Mouse (Mus musculus): ENCODE measurements around the gene Cabin1. TPM values are rescaled to one million over a fixed set of nuclear protein-coding genes. Genes with fewer than 3 reads are reported as not detected.
A peak's percentile ranks its signal among the peaks of the same experiment; 100 is the strongest.
"Not testable (repeated sequence)": the region's sequence is repeated elsewhere in the genome, so short reads cannot be mapped to it uniquely, and the experiment has no call there.

The Cabin1 gene
- polyA plus RNA-seq, 1 experiment: 31.2 TPM

DNA sequence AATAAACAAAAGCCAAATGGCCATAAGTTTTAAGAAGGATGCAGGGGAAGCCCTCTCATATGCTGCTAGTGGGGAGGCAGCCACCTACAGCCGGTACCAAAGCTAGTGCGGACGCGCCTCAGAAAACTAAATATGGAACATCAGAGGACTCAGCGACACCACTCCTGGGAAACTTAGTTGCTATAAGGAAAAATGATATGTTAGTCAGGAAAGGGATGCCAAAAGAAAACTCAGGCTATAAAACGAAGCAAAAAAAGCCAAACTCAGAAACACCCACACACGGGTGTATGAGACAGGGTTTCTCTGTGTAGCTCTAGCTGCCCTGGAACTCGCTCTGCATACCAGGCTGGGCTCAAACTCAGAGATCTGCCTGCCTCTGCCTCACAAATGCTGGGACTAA is 24.1 kb upstream of the Cabin1 start:
- Histone ChIP-seq H3K27me3 (replicated peaks) (peaks cover 31% of the 10 kb centered on the region), H3K4me1 (peaks cover 18% of the 10 kb centered on the region), H3K9me3 (no peaks in the 10 kb centered on the region), H3K4me3 (replicated peaks) (no peak overlapping the region), H3K36me3 (replicated peaks; ENCODE audit: low read length) (no peaks in the 10 kb centered on the region)
- TF ChIP-seq GATA1 (IDR thresholded peaks at IDR 0.05; ENCODE audit: borderline replicate concordance, low read length) (no peak), FLI1 (IDR thresholded peaks at IDR 0.05; ENCODE audit: low read length) (no peak)

DNA sequence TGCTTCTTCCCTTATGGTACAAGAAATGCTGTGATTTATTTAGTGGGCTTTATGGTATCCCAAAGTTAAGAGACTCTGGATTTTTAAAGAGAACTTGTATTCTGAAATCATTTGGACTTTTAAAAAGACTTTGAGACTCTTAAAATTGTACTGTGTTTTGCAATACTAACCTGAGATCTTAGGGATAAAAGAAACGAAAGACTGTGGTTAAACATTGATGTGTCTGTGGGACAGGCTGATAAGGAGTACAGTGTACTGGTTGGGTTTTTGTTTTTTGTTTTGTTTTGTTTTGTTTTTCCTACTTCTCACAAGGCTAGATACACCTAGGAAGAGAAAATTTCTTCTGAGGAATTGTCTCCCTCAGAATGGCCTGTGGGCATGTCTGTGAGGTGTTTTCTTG is 21.3 kb upstream of the Cabin1 start:
- H3K36me3 ChIP-seq (replicated peaks; ENCODE audit: low read length): no peaks in the 10 kb centered on the region
- H3K4me1 ChIP-seq: peaks cover 13% of the 10 kb centered on the region
- no peak overlapping the region for H3K4me3 ChIP-seq (replicated peaks)
- no peak for TF ChIP-seq GATA1 (IDR thresholded peaks at IDR 0.05; ENCODE audit: borderline replicate concordance, low read length)
- TF ChIP-seq FLI1 (IDR thresholded peaks at IDR 0.05; ENCODE audit: low read length): no peak
- H3K9me3 ChIP-seq: no peaks in the 10 kb centered on the region
- peaks cover 32% of the 10 kb centered on the region for H3K27me3 ChIP-seq (replicated peaks)

DNA sequence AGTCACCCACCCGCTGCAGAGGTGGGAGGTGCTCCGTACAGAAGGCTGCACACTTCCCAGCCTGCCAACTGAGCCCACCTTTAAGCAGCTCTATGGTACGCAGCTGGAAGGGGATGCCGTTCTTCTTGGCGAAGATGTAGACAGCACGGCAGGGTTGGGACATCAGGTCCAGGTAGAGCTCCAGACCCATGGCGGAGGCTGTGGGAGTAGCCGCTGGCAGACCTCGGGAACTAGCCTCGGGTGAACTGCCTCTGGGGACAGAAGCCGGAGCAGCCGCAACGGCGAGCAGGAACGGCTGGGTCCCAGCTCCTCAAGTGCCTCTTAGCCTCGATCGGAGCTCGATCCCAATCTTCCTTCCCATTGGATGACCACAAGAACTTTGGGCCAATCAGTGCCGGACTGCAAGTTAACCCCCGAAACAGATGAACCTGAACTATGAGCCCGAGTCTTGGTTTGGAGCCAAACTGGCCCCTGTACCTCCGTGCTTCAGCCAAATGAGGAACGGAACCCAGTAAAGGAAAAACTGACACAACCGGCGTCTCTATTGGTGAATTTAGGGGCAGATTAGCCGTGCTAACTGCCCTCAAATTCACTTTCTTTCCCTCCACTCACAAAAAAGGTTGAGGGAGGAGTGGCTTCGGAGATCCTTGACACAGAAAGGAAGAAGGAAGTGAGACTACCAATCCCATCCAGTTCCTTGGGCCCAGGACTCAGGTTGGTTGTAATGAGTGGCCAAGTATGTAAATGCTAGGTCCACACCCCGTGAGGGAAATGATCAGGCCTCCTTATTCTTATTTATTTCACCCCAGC is 16.8 kb upstream of the Cabin1 start, which contains the start of the genes Gm20441 and Gstt3:
Gm20441 (minus strand) TSS at position 186 of the 810 bp plus-strand sequence.
Gstt3 (minus strand) TSS at position 646 of the 810 bp plus-strand sequence.
- Histone ChIP-seq H3K4me1 (peaks cover 21% of the 10 kb centered on the region), H3K4me3 (replicated peaks) (peak within 1 kb of the TSS; percentile 95), H3K36me3 (replicated peaks; ENCODE audit: low read length) (no peaks in the 10 kb centered on the region), H3K27me3 (replicated peaks) (peaks cover 48% of the 10 kb centered on the region), H3K9me3 (no peaks in the 10 kb centered on the region)
- TF ChIP-seq GATA1 (IDR thresholded peaks at IDR 0.05; ENCODE audit: borderline replicate concordance, low read length): no peak
- no peak for TF ChIP-seq FLI1 (IDR thresholded peaks at IDR 0.05; ENCODE audit: low read length)

DNA sequence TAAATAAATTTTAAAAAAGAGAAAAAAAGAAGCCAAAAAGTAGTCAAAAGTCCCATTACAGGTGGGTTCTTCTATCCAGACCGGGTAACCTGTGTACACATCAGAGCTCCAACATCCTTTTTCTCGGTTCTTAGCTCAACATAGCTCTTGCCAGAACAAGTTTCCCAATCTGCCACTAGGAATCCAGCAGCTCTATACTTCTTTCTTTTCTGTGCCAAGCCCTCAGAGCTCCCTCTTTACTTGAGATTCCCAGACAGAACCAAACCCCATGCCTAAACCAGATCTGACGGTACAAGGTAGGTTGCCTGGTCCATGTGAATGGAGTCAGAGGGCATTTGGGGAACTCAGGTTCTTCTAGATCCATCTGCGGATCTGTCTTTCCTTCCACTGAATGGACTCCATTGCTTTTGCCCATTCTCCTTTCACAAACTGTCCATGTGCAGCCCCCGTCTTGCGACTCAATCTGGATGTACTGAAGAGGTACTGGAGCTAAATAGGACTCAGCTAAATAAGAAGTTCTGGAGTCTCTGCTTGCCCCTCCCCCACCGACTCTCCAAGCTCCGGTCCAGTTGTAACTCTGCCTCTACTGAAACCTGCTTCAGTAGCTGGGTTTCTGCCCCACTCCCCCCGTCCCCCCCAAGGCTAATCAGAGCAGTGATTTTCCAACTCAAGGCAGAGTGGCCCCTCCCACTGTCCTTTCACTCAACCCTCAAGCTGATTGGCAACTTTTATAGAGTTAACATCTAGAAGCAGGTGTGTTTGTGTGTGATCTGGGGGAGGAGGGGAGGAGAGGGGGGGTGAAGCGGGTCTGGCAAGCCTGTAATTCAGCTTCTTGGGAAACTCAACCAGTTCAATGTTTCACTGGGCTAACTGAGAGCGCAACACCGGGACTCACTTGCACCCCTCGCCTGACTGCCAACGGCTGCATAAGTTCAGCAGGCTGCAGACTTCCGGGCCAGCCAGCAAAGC is 15.3 kb upstream of the Cabin1 start:
- no peak for TF ChIP-seq GATA1 (IDR thresholded peaks at IDR 0.05; ENCODE audit: borderline replicate concordance, low read length)
- no peak for TF ChIP-seq FLI1 (IDR thresholded peaks at IDR 0.05; ENCODE audit: low read length)
- H3K27me3 ChIP-seq (replicated peaks): peaks cover 48% of the 10 kb centered on the region
- peaks cover 21% of the 10 kb centered on the region for H3K4me1 ChIP-seq
- H3K4me3 ChIP-seq (replicated peaks): peak overlapping the region; percentile 50
- no peaks in the 10 kb centered on the region for H3K9me3 ChIP-seq
- no peaks in the 10 kb centered on the region for H3K36me3 ChIP-seq (replicated peaks; ENCODE audit: low read length)

DNA sequence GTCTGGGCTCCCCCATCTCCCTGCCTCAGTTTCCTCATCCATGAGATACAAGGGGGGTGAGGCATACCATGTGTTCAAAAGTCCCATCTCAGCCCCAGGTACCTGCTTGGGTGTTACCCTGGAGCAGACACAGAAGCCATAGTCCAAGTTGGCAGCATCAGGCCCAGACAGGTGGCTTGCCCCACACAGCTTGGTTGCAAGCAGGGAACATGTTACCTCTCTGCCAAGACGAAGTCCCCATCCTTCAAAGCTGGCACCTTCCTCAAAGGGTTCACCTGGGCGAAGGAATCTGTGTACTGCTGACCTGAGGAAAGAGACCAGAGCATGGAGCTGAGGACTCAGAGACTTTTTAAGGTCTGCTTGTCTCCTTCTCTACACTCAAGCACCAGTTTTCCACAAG is 13.7 kb upstream of the Cabin1 start:
- peaks cover 28% of the 10 kb centered on the region for H3K4me1 ChIP-seq
- H3K4me3 ChIP-seq (replicated peaks): no peak overlapping the region
- no peaks in the 10 kb centered on the region for H3K9me3 ChIP-seq
- TF ChIP-seq GATA1 (IDR thresholded peaks at IDR 0.05; ENCODE audit: borderline replicate concordance, low read length) (no peak), FLI1 (IDR thresholded peaks at IDR 0.05; ENCODE audit: low read length) (no peak)
- no peaks in the 10 kb centered on the region for H3K36me3 ChIP-seq (replicated peaks; ENCODE audit: low read length)
- H3K27me3 ChIP-seq (replicated peaks): peaks cover 37% of the 10 kb centered on the region

DNA sequence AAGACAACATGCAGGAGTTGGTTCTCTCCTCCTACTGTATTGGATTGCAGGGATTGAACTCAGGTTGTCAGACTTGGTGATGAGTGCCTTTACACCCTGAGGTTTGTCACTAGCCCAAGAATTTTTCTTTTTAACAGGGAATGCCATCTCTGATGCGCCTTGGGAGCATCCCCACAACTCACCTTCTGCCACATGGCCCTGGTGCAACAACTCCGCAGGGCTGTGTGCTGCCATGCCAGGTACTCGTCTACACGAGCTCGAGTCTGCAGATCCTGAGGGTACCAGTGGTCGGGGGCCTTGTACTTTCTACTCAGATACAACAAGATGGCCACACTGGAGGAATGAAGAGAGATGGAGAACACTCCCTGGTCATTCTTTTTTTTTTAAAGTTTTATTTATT is 12.4 kb upstream of the Cabin1 start:
- Histone ChIP-seq H3K27me3 (replicated peaks) (peaks cover 35% of the 10 kb centered on the region), H3K4me3 (replicated peaks) (no peak overlapping the region)
- no peak for TF ChIP-seq FLI1 (IDR thresholded peaks at IDR 0.05; ENCODE audit: low read length)
- no peak for TF ChIP-seq GATA1 (IDR thresholded peaks at IDR 0.05; ENCODE audit: borderline replicate concordance, low read length)

DNA sequence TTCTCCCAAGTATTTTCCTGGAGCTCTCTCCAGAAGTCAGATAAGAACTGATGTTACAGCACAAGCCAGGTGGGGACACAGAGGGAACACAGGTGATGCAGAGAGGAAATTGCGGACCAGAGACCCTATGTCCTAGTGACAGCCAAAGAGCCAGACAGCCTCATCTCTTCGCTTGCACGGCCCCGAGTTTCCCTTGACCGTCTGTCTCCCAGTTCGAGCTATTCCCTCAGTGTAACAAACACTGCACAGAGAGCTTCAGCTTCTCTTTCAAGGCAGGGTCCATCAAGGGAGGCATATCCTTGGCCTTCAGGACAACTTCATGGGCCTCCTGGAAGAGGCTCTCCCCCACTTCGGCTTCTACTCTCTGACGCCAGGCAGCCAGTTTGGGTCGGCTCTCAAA is 10.4 kb upstream of the Cabin1 start:
- peaks cover 26% of the 10 kb centered on the region for H3K27me3 ChIP-seq (replicated peaks)
- peaks cover 18% of the 10 kb centered on the region for H3K4me1 ChIP-seq
- H3K36me3 ChIP-seq (replicated peaks; ENCODE audit: low read length): no peaks in the 10 kb centered on the region
- no peak for TF ChIP-seq GATA1 (IDR thresholded peaks at IDR 0.05; ENCODE audit: borderline replicate concordance, low read length)
- no peak for TF ChIP-seq FLI1 (IDR thresholded peaks at IDR 0.05; ENCODE audit: low read length)
- H3K9me3 ChIP-seq: no peaks in the 10 kb centered on the region
- H3K4me3 ChIP-seq (replicated peaks): no peak overlapping the region

More for the DNA sequence above, 12.4 kb upstream of the Cabin1 start:
- no peaks in the 10 kb centered on the region for H3K36me3 ChIP-seq (replicated peaks; ENCODE audit: low read length)
- H3K4me1 ChIP-seq: peaks cover 36% of the 10 kb centered on the region
- no peaks in the 10 kb centered on the region for H3K9me3 ChIP-seq

DNA sequence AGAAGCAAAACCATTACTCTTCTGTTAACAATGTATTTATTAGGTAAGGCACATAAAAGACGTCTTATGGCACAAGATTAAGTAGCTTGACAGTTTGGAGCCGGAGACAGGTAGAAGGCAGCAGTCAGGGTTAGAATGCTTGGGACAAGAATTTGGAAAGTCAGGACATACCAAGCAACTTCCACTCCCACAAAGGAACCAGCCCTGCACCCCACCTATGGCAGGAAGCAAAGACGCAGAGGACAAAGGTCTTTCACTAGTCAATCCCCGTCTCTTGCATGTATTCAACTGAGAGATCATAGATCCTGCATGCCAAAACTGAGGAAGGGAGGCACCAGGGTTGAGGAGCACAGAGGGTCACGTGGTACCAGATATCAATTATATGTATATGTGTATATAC is 10.0 kb upstream of the Cabin1 start:
- Histone ChIP-seq H3K27me3 (replicated peaks) (peaks cover 21% of the 10 kb centered on the region), H3K36me3 (replicated peaks; ENCODE audit: low read length) (no peaks in the 10 kb centered on the region), H3K4me3 (replicated peaks) (no peak overlapping the region), H3K4me1 (peaks cover 16% of the 10 kb centered on the region), H3K9me3 (no peaks in the 10 kb centered on the region)
- TF ChIP-seq GATA1 (IDR thresholded peaks at IDR 0.05; ENCODE audit: borderline replicate concordance, low read length): no peak
- TF ChIP-seq FLI1 (IDR thresholded peaks at IDR 0.05; ENCODE audit: low read length): no peak

DNA sequence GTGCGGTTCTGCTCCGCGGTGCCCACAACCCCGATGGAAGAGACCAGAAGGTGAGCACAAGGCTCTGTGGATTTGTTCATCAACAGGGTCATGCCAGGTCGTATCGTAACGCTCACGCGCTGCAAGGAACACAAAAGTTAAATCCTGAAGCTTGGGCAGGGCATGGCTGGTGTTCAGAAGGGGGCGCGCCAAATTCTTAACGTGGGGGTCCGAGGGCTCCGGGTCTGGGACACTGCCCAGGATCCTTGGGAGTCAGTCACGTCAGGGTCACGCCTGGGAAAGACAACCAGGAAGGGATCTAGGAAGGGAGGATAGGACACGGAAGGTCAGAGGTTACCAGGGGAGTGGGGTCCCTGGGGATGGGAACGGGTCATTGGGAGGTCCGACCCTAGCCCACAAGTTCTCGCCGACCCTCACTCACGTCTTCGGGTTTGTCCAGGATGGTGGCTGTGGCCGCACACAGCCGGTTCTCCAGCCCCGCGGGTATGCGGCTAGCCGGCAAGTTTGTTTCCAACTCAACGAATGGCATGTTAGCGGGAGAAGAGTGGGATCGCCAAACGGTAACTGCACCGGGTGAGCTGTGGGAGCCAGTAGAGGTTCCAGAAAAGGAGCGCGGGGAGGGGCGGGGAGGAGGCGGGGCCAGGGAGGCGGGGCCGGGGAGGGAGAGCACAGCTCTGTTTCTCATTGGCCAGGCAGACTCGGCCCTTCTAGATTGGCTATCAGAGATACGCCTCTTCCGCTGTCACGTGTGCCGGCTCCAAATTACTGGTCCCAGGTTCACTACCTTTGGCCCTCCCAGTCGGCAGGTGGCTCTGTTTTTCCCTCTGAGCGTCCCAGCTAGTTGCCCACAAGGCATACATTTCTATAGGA is 8.9 kb upstream of the Cabin1 start, which contains the start of gene Ddt:
Ddt (minus strand) TSS at position 620 of the 870 bp plus-strand sequence.
- Histone ChIP-seq H3K4me3 (replicated peaks) (peak within 1 kb of the TSS; percentile 94), H3K4me1 (peaks cover 16% of the 10 kb centered on the region), H3K36me3 (replicated peaks; ENCODE audit: low read length) (no peaks in the 10 kb centered on the region), H3K27me3 (replicated peaks) (peaks cover 19% of the 10 kb centered on the region), H3K9me3 (no peaks in the 10 kb centered on the region)
- TF ChIP-seq FLI1 (IDR thresholded peaks at IDR 0.05; ENCODE audit: low read length) (no peak), GATA1 (IDR thresholded peaks at IDR 0.05; ENCODE audit: borderline replicate concordance, low read length) (no peak)

DNA sequence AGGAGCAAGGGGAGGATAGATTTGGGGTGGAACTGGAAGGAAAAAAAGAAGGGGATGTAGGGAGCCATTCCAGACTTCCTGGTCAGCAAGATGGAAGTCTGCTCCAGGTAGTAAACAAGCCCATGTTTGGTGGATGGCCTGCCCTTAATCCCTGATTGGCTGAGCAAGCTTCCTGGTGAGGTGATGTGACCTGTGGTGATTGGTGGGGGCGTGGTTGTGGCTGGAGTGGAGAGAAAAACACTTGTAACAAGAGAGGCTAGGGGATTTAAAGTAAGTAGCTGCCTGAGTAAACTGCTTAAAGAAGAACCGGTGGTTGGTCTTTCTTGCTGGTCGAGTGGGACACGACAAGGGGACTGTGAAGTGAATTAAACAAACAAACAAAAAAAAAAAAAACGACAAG is 3.6 kb upstream of the Cabin1 start:
- not testable (repeated sequence) for H3K9me3 ChIP-seq; H3K27me3 ChIP-seq (replicated peaks); H3K36me3 ChIP-seq (replicated peaks; ENCODE audit: low read length); H3K4me3 ChIP-seq (replicated peaks)
- H3K4me1 ChIP-seq: peaks cover 31% of the 10 kb centered on the region

Measured in megakaryocyte, embryonic 14.5 days (primary cell).